Mouse (Mus musculus) liver, embryonic 16.5 days (tissue): ENCODE results near the gene Ddx19a. TPM values are rescaled to one million over a fixed set of nuclear protein-coding genes. Genes with fewer than 3 reads are reported as not detected.
A peak's percentile ranks its signal among the peaks of the same experiment; 100 is the strongest.

Source experiments
- ATAC-seq: fragments of 200-750 bp; cut with Nextera tagmentation; 2 replicates; pipeline ENCODE4 v1.8.0; 2017; ENCODE audit warnings: low read depth, mild to moderate bottlenecking, moderate number of reproducible peaks, moderate library complexity
- H3K27ac ChIP-seq: fragments of 300-500 bp; sonication (generic); 2 replicates; pipeline ENCODE4 v1.5.1; 2014; ENCODE audit warnings: mild to moderate bottlenecking, low read length
- H3K27me3 ChIP-seq: fragments of 300-500 bp; sonication (generic); 2 replicates; pipeline ENCODE4 v1.6.1; 2014; ENCODE audit warnings: low read depth, low read length, mixed read lengths; ENCODE audit not compliant: control insufficient read depth, insufficient read depth
- H3K36me3 ChIP-seq: fragments of 300-500 bp; sonication (generic); 2 replicates; pipeline ENCODE4 v1.6.1; 2014; ENCODE audit warnings: mild to moderate bottlenecking; ENCODE audit not compliant: control insufficient read depth, insufficient read depth
- H3K4me1 ChIP-seq: fragments of 300-500 bp; sonication (generic); 2 replicates; pipeline ENCODE4 v1.6.1; 2014; ENCODE audit warnings: low read depth, low read length, mixed read lengths; ENCODE audit not compliant: control insufficient read depth
- H3K4me2 ChIP-seq: fragments of 300-500 bp; sonication (generic); 2 replicates; pipeline ENCODE4 v1.6.1; 2014; ENCODE audit warnings: low read depth, low read length, mixed read lengths
- H3K4me3 ChIP-seq: fragments of 300-500 bp; sonication (generic); 2 replicates; pipeline ENCODE4 v1.5.1; 2014; ENCODE audit warnings: low read depth, mild to moderate bottlenecking, low read length
- H3K9ac ChIP-seq: fragments of 300-500 bp; sonication (generic); 2 replicates; pipeline ENCODE4 v1.6.1; 2014; ENCODE audit warnings: low read depth, low read length
- H3K9me3 ChIP-seq: fragments of 300-500 bp; sonication (generic); replicated peaks from 2 replicates; pipeline ENCODE4 v1.6.1; 2016; ENCODE audit warnings: low read length; ENCODE audit not compliant: control insufficient read depth
- WGBS: fragments of 180-500 bp; shearing (Covaris S2); extraction: QIAGEN DNeasy Blood & Tissue Kit; methylation state at CpG from one replicate; pipeline ENCODE4 v1.1.7; 2014; ENCODE audit not compliant: insufficient replicate concordance; 5-methylcytosine and 5-hydroxymethylcytosine counted together
- polyA plus RNA-seq: library from polyadenylated mRNA; unstranded; fragments of >200 nt; fragmentation: Nextera tagmentation; extraction: Ambion mirVana; gene quantifications from 2 replicates; pipeline ENCODE4 v1.2.1, GENCODE M21; 2015

Ddx19a gene
- 8.5 and 8.8 TPM in 2 replicates for polyA plus RNA-seq

- no peaks in the 10 kb centered on the region for H3K27me3 ChIP-seq
- H3K36me3 ChIP-seq = peaks cover under 1% of the 10 kb centered on the region; the same call in 1 of the 2 replicates
- peak within 1 kb of the TSS; percentile 90 for H3K27ac ChIP-seq
- WGBS = 3% methylated on average over 58 of the region's 58 CpGs
- peaks cover 12% of the 10 kb centered on the region for H3K4me1 ChIP-seq
- H3K4me3 ChIP-seq = peak within 1 kb of the TSS; percentile 97
- H3K4me2 ChIP-seq = peak within 1 kb of the TSS; percentile 79
- ATAC-seq = peak; percentile 95
- peak within 1 kb of the TSS; percentile 87 for H3K9ac ChIP-seq
- no peaks in the 10 kb centered on the region for H3K9me3 ChIP-seq
These were observed at the start of gene Ddx19a for GRCm38 (mm10) chr8:110997547-110998531. Gene Ddx19a (minus strand): TSS chr8:110997800.

DNA sequence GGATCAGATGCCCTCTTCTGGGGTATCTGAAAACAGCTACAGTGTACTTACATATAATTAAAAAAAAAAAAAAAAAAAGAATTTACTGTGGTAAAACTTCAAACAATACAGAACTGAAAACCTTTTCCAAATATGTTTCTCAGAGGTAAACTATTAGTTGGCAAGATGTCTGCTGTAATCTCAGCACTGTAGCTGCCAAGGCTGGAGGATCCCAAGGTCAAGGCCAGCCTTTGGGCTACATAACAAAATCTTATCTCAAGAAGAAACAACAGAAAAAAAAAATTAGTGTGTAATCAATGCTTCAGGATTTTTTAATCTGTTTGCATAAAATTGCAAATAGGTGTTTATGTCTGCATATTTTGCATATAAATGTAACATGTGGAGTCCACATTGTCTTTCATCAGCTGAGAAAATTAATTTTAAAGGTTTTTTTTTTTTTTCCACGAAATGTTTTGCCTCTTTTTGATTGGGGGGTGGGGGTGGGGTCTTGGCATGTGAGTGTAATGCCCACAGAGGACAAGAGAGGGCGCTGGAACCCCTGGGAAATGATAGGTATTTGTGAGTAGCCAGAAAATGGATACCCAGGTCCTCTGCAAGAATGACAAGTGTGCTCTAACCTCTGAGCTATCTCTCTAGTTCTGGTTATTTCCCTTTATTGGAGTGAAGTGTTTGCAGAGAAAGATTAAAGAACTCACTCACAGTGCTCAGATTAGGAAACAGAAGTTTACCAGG, 46.6 kb upstream of the Ddx19a start:
- Histone ChIP-seq H3K36me3 (peaks cover 98% of the 10 kb centered on the region), H3K4me2 (no peak overlapping the region), H3K27ac (no peak overlapping the region), H3K9ac (no peak overlapping the region), H3K9me3 (no peaks in the 10 kb centered on the region), H3K4me3 (no peak overlapping the region), H3K4me1 (no peaks in the 10 kb centered on the region), H3K27me3 (no peaks in the 10 kb centered on the region)
- no peak for ATAC-seq
- WGBS = 36% methylated on average over 2 of the region's 2 CpGs

GRCm38 (mm10) chr8:111042546-111042945, 44.9 kb upstream of the Ddx19a start:
- peaks cover 97% of the 10 kb centered on the region for H3K36me3 ChIP-seq
- ATAC-seq = no peak
- no peaks in the 10 kb centered on the region for H3K4me1 ChIP-seq

DNA sequence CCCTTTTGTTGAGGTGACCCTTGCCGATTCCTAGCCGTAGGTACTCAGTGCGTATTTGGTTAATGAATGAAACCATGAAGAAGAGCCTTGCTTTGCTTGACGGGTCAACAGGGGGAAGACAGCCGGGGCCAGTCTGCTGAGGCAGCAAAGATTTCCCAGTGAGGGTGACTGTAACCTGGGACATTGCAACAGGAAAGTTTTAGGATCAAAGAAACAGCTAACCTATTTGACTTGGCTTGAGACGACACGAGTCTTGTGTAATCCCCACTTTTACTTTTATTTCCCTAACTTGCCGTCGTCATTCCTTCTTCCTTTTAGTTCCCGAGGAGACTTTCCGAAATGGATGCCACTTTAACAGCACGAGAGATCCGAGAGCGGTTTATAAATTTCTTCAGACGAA, 39.0 kb upstream of the Ddx19a start:
- Histone ChIP-seq H3K4me3 (no peak overlapping the region), H3K36me3 (peaks cover 48% of the 10 kb centered on the region), H3K27me3 (no peaks in the 10 kb centered on the region), H3K9ac (no peak overlapping the region), H3K4me2 (no peak overlapping the region), H3K4me1 (peaks cover 24% of the 10 kb centered on the region), H3K27ac (no peak overlapping the region), H3K9me3 (no peaks in the 10 kb centered on the region)
- no peak for ATAC-seq
- 89% methylated on average over 15 of the region's 15 CpGs for WGBS

More at GRCm38 (mm10) chr8:111042546-111042945, 44.9 kb upstream of the Ddx19a start:
- no peak overlapping the region for H3K4me3 ChIP-seq
- H3K9ac ChIP-seq = no peak overlapping the region
- H3K9me3 ChIP-seq = no peaks in the 10 kb centered on the region
- 92% methylated on average over 19 of the region's 19 CpGs for WGBS
- no peak overlapping the region for H3K27ac ChIP-seq
- no peaks in the 10 kb centered on the region for H3K27me3 ChIP-seq
- no peak overlapping the region for H3K4me2 ChIP-seq

DNA sequence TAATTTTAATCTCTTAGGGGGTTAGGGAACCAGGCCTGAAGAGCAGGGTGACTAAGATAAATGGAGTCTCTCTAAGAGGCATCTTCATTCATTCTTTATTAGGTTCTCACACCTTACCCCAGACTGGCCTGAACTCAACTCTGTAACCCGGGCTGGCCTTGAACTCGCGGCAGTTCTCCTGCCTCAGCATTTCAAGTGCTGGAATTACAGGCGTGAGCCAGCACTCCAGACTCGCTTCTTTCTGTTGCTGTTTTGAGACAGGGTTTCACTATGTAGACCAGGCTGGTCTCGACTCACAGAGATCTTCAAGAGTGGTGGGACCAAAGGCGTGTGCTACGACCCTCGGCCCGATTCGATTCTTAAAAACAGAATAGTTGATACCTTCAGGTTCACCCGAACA, 36.7 kb upstream of the Ddx19a start:
- peak; percentile 11 for ATAC-seq
- Histone ChIP-seq H3K9me3 (no peaks in the 10 kb centered on the region), H3K4me1 (peaks cover 24% of the 10 kb centered on the region), H3K36me3 (peaks cover 26% of the 10 kb centered on the region), H3K4me2 (peak overlapping the region; percentile 71), H3K27me3 (no peaks in the 10 kb centered on the region), H3K9ac (peak overlapping the region; percentile 94), H3K27ac (peak overlapping the region; percentile 89), H3K4me3 (peak overlapping the region; percentile 85)
- 13% methylated on average over 12 of the region's 12 CpGs for WGBS

GRCm38 (mm10) chr8:111033482-111034215, 36.0 kb upstream of the Ddx19a start:
- Histone ChIP-seq H3K9me3 (no peaks in the 10 kb centered on the region), H3K27me3 (no peaks in the 10 kb centered on the region), H3K4me3 (peak overlapping the region; percentile 85), H3K4me1 (peaks cover 24% of the 10 kb centered on the region), H3K36me3 (peaks cover 20% of the 10 kb centered on the region), H3K27ac (peak overlapping the region; percentile 89), H3K9ac (peak overlapping the region; percentile 94), H3K4me2 (peak overlapping the region; percentile 71)
- peak; percentile 98 for ATAC-seq
- 6% methylated on average over 37 of the region's 37 CpGs for WGBS

GRCm38 (mm10) chr8:111032916-111033315, 35.3 kb upstream of the Ddx19a start, which contains the start of gene Aars:
Gene Aars (plus strand): TSS chr8:111033144.
- Histone ChIP-seq H3K4me1 (peaks cover 26% of the 10 kb centered on the region), H3K36me3 (peaks cover 13% of the 10 kb centered on the region), H3K9ac (peak within 1 kb of the TSS; percentile 94), H3K9me3 (no peaks in the 10 kb centered on the region), H3K27me3 (no peaks in the 10 kb centered on the region), H3K4me3 (peak within 1 kb of the TSS; percentile 85), H3K27ac (peak within 1 kb of the TSS; percentile 89), H3K4me2 (peak within 1 kb of the TSS; percentile 71)
- no peak for ATAC-seq
- WGBS = 88% methylated on average over 7 of the region's 7 CpGs

GRCm38 (mm10) chr8:111031572-111031971, 34.0 kb upstream of the Ddx19a start, which contains the start of gene Ddx19b:
Gene Ddx19b (minus strand): TSS chr8:111031751.
- 87% methylated on average over 19 of the region's 19 CpGs for WGBS
- Histone ChIP-seq H3K4me2 (no peak within 1 kb of the TSS), H3K9ac (no peak within 1 kb of the TSS), H3K27ac (no peak within 1 kb of the TSS), H3K36me3 (peaks cover 2% of the 10 kb centered on the region; the same call in 1 of the 2 replicates), H3K27me3 (no peaks in the 10 kb centered on the region), H3K9me3 (no peaks in the 10 kb centered on the region), H3K4me1 (peaks cover 30% of the 10 kb centered on the region), H3K4me3 (no peak within 1 kb of the TSS)
- no peak for ATAC-seq
